Mouse (Mus musculus) left cerebral cortex, postnatal 25 days (tissue): Measurements from ENCODE around the gene Osbpl10. TPM values are rescaled to one million over a fixed set of nuclear protein-coding genes. Genes with fewer than 3 reads are reported as not detected.

ENCODE experiments used
- DNase-seq, 2 experiments: peaks; one replicate each; pipeline ENCODE4 v3.0.0; 2022; ENCODE audit warnings: low spot score in 2 of 2, mixed read lengths in 1 of 2
- intact Hi-C: fragments of 180-260 bp; cut with DNase I; formaldehyde crosslinking; loops from one replicate; pipeline ENCODE4 v1.15.1; 2025
- total RNA-seq, 2 experiments: library from RNA; stranded (reverse); gene quantifications; 2 replicates each; pipeline ENCODE4 v1.2.3; 2021

Osbpl10 gene
- total RNA-seq, 2 experiments from 2014 or later = 46.4 to 54.6 TPM

DNA sequence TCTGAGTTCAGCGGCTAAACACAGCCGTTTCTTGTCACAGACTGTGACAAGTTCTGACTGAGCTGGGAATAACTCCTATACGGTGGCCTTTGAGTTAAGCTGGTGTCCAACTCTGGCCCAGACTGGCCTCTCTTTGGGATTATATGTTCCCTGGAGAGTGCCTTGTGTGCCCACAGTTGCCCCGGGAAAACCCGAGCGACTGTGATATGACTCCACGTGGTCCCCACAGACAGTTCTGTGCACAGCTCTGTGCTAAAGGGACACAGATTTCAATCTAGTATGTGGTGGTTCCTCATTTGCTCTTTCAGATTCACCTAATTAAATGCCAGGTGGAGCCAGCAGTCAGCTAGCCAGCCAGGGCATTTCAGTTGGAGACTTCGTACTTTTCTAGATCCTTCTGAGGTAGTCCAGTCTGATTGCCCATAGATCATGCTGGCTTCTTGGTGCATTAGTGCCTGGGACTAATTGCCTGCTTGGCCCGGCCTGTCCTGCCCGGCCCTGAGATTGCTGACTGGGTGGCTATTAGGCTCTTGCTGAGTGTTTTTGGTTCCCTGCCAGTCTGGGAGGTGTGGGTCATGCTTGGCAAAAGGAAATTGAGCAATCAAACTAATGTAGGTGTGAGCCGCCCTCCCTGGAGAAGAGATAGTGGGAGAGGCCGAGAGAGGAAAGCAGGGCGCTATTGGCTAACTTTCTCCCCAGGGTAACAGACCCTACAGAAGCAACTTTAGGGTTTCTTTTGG is 71.8 kb downstream of the Osbpl10 start:
- intact Hi-C loops = no loop called here
- DNase-seq = no peak

- peak; percentile 40 to 76 for DNase-seq
- intact Hi-C loops = no loop called here
Observed at GRCm38 (mm10) chr9:115051976-115052375, 73.6 kb downstream of the Osbpl10 start.

- intact Hi-C loops = no loop called here
- DNase-seq = no peak
Observed at GRCm38 (mm10) chr9:115053779-115054178, 75.4 kb downstream of the Osbpl10 start.

- intact Hi-C loops = no loop called here
- DNase-seq = no peak
Observed at GRCm38 (mm10) chr9:115055041-115055830, 76.9 kb downstream of the Osbpl10 start.

DNA sequence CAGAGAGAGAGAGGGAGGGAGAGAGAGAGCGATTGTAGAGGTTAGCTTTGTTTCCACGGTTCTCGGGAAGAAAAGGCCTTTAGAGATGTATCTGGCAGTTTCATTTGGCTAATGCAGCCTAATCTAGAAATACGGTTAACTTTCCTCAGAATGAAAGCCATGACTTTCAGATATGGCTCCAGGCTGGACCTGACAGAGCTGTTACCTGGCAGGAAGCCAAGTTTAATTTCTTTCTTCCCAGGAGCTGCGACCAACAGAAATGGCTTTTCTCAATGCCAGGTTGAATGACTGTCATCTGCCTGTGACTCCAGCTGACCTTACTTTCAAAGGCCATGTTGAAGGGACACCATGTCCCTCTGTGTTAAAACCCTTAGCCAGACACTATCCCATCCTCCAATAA is 80.4 kb downstream of the Osbpl10 start:
- intact Hi-C loops = no loop called here

GRCm38 (mm10) chr9:115064834-115065233 is 86.5 kb downstream of the Osbpl10 start:
- intact Hi-C loops = no loop called here
- DNase-seq = no peak

More for the DNA sequence above, 80.4 kb downstream of the Osbpl10 start:
- DNase-seq = no peak

GRCm38 (mm10) chr9:115067071-115067470 is 88.7 kb downstream of the Osbpl10 start:
- DNase-seq = peak; percentile 50 to 87
- intact Hi-C loops = loop anchor here (2.0 kb wide), 1 partner anchor 88 kb away; the partner anchor contains the start of gene Osbpl10

GRCm38 (mm10) chr9:115075191-115075590 is 96.8 kb downstream of the Osbpl10 start:
- no peak for DNase-seq
- intact Hi-C loops = no loop called here

GRCm38 (mm10) chr9:115088295-115088993 is 110.1 kb downstream of the Osbpl10 start:
- DNase-seq = peak; percentile 76 to 82
- intact Hi-C loops = loop anchor here (5.0 to 10.0 kb wide), 4 partner anchors 144 to 616 kb away; no protein-coding TSS in a partner anchor

- intact Hi-C loops = loop anchor here (5.0 to 10.0 kb wide), 4 partner anchors 143 to 615 kb away; no protein-coding TSS in a partner anchor
Observed at GRCm38 (mm10) chr9:115089644-115090043, 111.3 kb downstream of the Osbpl10 start.

GRCm38 (mm10) chr9:115096481-115096880 is 118.1 kb downstream of the Osbpl10 start:
- intact Hi-C loops = no loop called here
- DNase-seq = no peak

More at GRCm38 (mm10) chr9:115089644-115090043, 111.3 kb downstream of the Osbpl10 start:
- no peak for DNase-seq

- no peak for DNase-seq
- intact Hi-C loops = no loop called here
Observed at GRCm38 (mm10) chr9:115097340-115097739, 119.0 kb downstream of the Osbpl10 start.

DNA sequence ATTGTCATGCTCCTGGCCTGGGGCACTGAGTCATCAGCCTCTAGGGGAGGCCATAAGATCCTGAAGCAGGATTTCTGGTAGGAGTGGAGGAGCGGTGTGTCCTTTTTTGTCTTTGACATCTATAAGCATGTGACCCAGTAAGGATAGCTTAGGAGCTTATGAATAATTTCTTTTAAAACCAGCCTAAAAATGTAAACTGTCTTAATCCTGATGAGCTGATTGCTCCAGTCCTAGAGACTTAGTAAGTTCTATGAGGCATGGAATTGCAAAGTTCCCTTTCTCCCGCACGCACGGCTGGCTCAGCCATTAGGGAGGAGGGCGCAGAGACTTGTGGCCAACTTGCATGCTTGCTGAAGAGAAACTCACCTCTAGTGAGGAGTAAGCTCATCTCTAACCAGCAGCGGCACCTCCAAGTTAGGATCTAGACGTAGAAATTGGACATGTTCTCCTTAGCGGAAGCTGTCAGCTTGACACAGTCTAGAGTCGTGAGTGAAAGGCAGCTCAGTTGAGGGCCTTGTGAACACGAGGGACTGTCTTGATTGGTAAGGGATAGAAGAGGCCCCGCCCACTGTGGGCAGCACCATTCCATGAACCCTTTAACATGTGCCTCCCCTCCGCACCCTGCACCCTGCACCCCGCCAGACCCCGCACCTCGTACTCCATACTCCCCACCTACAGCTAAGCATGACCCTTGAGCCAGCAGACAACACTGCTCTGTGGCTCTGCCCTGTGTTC is 122.0 kb downstream of the Osbpl10 start:
- intact Hi-C loops = no loop called here
- DNase-seq = no peak

DNA sequence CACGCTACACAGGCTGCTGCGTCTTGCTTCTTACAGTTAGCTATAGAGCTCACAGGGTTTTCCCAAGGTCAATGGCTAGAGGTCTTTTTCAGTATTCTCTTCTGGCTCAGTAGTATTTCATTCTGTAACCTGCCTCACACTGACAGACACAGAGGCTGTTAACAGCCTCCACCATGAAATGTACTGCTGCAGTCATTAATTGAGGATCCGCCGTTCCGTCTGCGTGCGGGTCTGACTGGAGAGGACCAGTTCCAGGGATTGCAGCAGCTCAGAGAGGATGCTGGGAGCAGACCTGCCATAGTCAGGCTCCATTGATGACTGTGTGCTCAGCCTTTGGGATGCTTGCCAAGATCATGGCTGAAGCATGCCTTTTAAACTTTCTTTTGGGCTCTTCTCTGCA is 129.1 kb downstream of the Osbpl10 start:
- intact Hi-C loops = no loop called here

DNA sequence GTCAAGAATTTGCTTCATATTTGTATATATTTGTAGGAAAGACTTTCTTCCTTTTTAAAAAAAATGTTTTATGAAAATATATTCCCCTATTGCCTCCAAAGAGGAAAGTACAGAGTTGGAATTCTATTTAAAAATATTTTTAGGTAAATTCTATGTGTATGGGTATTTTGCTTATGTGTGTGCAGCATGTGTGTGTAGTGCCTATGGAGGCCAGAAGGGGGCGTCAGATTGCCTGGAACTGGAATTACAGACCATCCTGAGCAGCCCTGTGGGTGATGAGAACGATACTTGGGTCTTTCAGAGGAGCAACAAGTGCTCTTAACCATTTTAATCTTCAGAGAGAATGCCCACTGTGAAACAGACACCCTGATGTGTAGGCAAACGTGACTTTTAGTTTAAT is 132.3 kb downstream of the Osbpl10 start:
- no peak for DNase-seq
- intact Hi-C loops = no loop called here

More for the DNA sequence above, 129.1 kb downstream of the Osbpl10 start:
- DNase-seq = no peak

GRCm38 (mm10) chr9:115117314-115117713 is 138.9 kb downstream of the Osbpl10 start:
- DNase-seq = no peak
- intact Hi-C loops = no loop called here

GRCm38 (mm10) chr9:115120276-115120675 is 141.9 kb downstream of the Osbpl10 start:
- intact Hi-C loops = no loop called here
- no peak for DNase-seq

DNA sequence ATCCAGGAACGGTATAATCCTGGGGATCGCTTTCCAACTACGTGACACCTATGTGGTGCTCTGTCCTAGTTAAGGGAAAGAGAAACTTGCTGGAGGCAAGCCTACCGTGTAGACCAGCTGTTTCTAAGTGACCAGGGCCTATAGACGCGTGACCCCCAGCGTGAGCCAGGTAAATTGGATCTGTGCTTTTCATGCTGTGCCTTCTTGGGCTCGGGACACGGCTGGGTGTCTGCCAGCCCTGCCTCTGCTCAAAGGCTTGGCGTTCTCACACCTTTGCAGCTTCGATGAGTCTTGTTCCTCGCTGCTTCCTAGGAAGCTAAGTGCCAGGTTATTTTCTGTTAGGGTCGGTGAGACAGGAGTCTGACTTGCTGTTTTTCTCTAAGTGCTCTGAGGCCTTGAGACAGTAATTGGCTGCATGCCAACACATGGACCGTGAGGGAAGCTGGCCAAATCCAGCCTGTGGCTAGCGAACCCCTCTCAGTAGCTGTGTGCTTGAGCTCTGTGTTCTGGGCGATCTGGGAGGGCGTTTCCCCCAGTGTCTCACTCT is 142.4 kb downstream of the Osbpl10 start:
- intact Hi-C loops = no loop called here

GRCm38 (mm10) chr9:115127342-115127741 is 149.0 kb downstream of the Osbpl10 start:
- DNase-seq = no peak
- intact Hi-C loops = no loop called here

More for the DNA sequence above, 142.4 kb downstream of the Osbpl10 start:
- peak in 1 of 2 experiments; percentile 47 for DNase-seq
